Mouse (Mus musculus): ENCODE measurements around the gene Atp8a2.

The Atp8a2 gene

GRCm38 (mm10) chr14:60152373-60152772 lies 44.6 kb downstream of the Atp8a2 start:
- no peak for DNase-seq (ENCODE audit: low read depth)

DNA sequence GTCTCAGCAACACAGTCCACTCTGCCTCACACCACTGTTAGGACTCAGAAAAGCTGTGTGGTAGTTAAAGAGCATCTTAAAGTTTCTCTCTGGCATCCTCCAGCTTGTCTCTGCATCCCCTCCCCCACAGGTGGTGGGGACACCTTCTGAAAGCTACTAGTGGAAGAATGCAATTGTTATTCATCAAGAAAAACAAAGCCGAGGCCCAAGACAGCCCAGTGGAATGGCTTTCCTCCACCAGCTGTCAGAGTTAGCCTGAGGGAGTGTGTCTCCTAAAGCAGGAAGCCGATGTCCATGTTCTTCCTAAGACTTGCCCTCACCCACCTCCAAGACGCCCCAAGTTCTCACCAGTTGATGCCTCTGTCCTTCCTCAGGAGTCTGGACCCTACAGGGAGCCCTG lies 48.1 kb downstream of the Atp8a2 start:
- no peak for DNase-seq (ENCODE audit: low read depth)

GRCm38 (mm10) chr14:60143234-60143633 lies 53.7 kb downstream of the Atp8a2 start:
- no peak for DNase-seq (ENCODE audit: low read depth)

DNA sequence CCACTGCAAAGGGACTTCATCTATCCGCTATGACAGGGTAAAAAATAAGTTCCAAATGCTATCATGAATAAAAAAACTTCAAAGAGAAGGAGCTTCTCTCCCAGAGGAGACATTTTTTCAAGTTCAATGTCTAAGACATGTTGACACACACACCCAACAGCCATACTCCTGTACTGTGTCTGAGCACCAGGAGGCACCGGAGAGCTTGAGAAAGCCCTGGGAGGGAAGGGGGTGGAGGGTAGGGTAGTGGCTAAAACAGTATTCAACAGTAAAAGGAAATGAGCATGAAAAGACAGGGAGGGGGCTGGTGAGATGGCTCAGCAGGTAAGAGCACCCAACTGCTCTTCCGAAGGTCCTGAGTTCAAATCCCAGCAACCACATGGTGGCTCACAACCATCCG lies 58.6 kb downstream of the Atp8a2 start:
- DNase-seq (ENCODE audit: low read depth): peak; percentile 11

DNA sequence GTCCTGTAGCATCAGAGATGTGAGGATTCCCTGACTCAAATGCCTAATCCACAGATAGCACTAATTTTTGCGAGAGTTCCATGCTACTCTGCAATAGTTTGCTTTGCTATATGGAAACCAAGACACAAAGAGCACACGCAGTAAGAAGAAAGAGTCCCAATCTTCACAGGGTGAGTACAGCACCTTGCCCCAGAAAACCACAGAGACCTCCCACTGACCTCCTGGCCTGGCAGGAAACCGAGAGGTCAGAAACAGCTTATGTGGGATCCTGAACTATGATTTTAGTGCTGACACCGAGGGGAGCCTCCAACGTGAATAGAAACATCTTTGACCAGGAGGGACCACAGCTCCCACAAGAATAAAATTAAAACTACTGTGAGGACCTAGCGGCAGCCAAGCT lies 59.2 kb downstream of the Atp8a2 start:
- DNase-seq (ENCODE audit: low read depth): no peak

DNA sequence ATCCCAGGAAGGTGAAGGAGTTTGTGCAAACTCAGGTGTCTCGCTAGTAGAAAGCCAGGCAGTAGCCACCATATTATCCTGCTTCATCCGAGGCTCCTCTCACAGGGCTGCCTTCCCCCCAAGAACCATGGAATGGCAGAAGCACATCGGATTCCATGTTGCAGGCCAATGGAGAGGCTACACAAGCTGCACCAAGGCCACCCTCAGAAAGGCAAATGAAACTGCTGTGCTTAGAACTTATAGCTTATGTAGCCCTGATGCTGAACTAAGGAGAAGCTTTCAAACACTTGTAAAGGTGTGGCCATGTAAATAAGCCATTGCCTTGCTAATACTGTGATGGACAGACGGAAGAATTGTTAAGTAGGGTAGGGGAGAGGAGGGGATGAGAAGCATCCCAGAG lies 61.2 kb downstream of the Atp8a2 start:
- no peak for DNase-seq (ENCODE audit: low read depth)

DNA sequence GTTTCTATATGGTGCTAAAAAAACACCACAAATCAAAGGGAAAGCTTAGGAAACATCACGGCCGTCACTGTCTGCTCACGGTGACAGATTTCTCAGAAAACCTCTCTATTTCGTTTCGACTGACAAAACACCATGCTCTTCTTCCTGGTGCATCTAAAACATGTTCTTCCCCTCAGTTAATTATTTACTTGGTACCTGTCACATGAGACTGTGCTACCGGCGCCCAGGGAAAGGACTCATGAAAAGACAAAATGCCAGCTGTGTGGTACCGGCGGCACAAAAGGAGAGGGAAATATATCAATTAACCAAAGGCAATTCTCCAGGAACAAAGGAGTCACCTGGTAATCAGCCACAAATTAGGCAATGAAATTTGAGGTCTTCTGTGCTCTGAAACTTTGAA lies 62.3 kb downstream of the Atp8a2 start:
- DNase-seq (ENCODE audit: low read depth): no peak

GRCm38 (mm10) chr14:60131196-60131876 lies 65.6 kb downstream of the Atp8a2 start:
- DNase-seq (ENCODE audit: low read depth): peak; percentile 5

- DNase-seq (ENCODE audit: low read depth): peak; percentile 82
These were observed 67.4 kb downstream of the Atp8a2 start for GRCm38 (mm10) chr14:60129564-60129963.

GRCm38 (mm10) chr14:60125202-60125601 lies 71.8 kb downstream of the Atp8a2 start:
- no peak for DNase-seq (ENCODE audit: low read depth)

DNA sequence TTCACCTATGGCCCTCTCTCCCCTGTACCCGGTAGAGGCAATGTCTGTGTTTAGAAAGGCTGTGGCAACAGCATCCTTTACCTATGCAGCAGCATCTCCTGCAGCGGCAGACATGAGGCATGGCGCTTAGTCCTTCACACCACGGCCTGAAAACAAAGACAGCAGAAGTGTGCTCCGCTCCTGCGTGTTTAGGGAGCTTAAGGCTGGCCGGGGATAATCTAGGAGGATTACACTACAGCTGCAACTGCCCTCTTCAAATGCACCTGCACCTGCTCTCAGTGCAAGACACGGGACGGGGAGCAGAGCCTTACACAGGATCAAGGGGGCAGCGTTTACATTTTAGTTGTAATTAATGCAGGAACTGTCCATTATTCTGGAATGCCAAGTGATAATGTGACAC lies 75.4 kb downstream of the Atp8a2 start:
- no peak for DNase-seq (ENCODE audit: low read depth)

DNA sequence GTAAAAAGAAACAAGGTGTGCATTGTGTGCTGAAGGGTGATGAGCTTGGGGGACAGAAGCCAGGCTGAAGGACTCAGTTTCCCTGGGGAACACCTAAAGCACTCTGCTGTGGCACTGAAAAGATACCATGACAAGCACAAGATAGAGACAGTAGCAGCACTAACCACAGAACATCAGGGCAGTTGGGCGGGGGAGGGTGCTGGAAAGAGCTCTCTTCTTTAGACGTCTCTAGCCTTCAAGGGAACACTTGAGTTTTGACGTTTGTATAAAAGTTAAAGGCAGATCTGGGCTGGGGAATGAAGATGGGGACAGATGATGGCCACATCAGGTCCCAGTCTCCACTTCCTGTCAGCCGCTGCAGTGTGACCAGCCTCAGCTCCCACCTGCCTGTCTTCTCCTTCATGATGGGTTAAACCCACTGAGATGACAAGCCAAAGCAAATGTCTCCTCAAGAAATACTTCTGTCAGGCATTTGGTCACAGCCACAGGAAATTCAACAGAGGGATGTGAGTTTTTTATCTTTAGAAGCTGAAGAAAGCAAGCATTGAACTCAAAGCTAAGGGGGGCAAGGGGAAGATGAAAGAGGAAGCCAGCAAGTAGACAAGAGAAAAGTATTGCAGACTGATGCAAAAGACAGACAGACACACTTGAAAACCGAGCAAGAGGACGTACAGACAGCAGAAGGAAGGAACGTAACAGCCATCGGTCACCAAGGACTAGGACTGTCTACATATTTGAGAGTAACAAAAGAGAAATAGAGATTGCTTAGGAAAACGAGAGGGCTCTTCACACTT lies 79.0 kb downstream of the Atp8a2 start:
- no peak for DNase-seq (ENCODE audit: low read depth)

- DNase-seq (ENCODE audit: low read depth): no peak
These were observed 109.9 kb downstream of the Atp8a2 start for GRCm38 (mm10) chr14:60086808-60087725.

DNA sequence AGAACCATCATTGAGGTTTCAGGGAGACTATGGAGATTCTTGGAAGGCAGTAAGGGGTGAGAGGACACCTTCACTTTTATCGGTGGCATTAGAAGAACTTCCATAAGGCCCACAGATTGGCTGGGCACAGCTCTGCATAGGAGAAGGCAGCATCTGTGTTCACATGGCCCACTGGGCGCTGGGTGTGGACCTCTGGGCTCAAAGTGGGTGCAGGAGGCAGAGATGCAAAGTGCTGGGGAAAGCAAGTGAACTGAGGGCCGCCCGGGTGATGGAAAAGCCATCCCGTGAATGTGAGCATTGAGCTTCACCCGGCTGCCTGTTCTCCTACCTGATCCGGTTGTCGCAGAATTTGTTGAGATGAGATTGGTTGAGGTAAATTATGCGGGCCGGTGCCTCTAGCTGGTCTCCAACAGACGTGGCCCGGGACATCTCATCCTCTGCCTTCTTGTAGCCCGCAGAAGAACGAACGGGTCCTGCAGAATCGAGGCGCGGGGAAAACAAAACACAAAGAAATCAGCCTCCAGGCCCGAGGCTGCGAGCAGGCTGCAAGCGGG lies 110.6 kb downstream of the Atp8a2 start:
- DNase-seq (ENCODE audit: low read depth): no peak

GRCm38 (mm10) chr14:60082771-60083170 lies 114.2 kb downstream of the Atp8a2 start:
- no peak for DNase-seq (ENCODE audit: low read depth)

DNA sequence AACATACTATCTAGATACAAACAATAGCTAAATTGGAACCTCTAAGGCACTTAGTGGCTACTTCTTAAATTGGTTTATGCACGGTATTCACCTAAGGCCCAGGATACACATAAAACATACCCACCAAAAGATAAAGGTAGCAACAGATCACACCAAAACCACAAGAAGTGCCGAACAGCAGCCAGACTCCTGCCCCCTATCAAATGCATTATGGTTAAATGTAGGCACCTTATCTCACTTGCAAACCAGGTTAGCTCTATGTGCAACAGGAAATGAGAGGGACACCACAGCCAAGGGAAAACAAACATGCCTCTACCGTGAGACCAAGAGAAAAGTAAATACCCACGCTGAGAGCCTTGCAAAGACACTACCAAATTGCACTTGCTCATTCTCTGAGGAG lies 124.5 kb downstream of the Atp8a2 start:
- DNase-seq (ENCODE audit: low read depth): peak; percentile 2

DNA sequence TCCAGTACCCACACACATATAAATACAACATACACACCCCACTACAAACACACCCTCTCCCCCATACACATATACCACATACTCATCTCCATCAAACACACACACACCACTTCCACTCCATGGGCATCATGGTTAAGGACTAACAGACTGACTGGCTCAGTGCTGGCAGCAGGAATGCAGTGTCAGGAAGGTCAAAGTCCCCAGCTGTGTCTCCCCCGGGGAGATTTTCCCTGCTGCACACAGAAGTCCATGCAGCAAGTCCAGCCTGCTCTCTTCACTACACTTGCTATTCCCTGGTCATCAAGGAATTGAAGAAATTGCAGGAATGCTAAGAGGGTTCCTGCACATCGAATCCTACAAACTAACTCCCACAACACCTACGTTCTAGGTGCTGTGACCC lies 131.8 kb downstream of the Atp8a2 start:
- no peak for DNase-seq (ENCODE audit: low read depth)

- no peak for DNase-seq (ENCODE audit: low read depth)
These were observed 136.0 kb downstream of the Atp8a2 start for GRCm38 (mm10) chr14:60061023-60061422.

DNA sequence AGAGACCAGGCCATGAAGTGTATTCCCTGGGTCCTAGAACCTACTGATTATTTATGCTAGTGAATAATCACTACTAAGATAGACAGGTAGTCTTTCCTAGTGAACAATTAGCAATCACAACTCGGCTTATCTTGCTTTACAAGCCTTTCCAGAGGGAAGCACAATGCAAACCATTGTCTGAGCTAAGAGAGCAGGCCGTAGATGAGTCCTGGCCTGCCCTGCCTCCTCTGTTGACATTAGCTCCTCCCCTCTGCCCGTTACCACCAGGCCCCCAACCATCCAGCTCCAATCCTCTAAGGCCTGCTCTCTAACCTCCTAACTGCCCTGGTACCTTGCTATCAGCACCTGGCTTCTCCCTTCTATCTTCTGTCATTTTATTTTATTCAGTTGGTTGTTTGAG lies 138.1 kb downstream of the Atp8a2 start:
- no peak for DNase-seq (ENCODE audit: low read depth)

DNA sequence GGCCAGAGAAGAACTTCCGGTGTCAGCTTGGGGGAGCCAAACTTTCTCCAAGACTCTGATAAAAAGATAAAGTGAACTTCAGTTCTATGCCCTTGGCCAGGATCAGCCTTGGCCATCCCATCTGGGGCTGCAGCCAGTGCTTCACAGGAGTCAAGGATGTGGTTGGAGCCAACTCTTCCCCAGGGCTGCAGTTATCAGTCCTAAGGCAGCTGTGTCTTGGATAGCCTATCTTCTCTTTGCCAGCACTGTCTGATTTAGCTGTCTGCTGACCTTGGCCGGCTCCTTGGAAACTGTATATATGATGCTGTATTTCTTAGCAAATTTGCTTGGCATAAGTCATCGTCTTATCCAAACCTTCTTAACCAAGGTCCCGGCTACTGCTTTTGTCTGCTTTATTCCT lies 141.7 kb downstream of the Atp8a2 start:
- no peak for DNase-seq (ENCODE audit: low read depth)

DNA sequence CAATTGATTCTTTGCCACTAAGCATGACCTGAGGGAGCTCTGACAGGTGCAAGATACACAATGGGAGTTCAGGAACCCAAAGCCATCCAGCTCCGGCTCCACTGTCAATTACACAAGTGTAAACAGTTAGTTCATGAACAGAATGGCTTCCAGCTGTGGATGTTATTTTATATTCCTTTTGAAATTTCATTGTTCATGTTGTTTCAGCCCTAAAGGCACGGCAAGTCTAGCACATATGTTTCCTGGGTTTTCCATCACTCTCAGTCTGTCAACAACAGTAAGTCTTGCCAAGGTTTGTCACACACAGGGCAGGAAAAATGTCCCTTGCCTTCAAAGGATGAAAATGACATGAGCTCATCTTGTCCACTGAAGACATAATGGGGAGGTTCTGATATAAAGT lies 166.3 kb downstream of the Atp8a2 start:
- no peak for DNase-seq (ENCODE audit: low read depth)

DNA sequence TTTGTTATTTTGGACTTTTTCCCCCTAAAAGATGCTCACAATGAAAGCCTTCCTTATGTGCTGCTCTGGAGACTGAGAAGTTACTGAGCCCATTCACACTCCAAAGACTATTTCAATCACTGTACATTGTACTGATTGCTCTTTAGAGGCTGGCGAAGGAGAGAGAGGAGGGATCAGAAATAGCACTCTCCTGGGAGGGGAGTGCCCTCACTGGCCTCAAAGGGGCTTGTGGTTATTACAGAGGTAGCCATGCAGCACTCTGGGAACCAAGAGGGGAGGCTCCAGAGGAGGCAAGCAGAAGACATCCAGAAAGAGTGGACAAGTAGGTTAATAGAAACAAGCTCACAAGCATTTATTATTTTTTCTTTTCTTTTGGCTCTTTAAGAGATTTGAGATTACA lies 169.8 kb downstream of the Atp8a2 start:
- DNase-seq (ENCODE audit: low read depth): no peak

Measured in 416B (cell line).